Mouse (Mus musculus): ENCODE measurements around the gene Rpl9. TPM values are rescaled to one million over a fixed set of nuclear protein-coding genes. Genes with fewer than 3 reads are reported as not detected.

Rpl9 gene
- polyA plus RNA-seq (2011; ENCODE audit: insufficient read length, low read depth, missing spikeins): 888 and 993 TPM in 2 replicates

DNA sequence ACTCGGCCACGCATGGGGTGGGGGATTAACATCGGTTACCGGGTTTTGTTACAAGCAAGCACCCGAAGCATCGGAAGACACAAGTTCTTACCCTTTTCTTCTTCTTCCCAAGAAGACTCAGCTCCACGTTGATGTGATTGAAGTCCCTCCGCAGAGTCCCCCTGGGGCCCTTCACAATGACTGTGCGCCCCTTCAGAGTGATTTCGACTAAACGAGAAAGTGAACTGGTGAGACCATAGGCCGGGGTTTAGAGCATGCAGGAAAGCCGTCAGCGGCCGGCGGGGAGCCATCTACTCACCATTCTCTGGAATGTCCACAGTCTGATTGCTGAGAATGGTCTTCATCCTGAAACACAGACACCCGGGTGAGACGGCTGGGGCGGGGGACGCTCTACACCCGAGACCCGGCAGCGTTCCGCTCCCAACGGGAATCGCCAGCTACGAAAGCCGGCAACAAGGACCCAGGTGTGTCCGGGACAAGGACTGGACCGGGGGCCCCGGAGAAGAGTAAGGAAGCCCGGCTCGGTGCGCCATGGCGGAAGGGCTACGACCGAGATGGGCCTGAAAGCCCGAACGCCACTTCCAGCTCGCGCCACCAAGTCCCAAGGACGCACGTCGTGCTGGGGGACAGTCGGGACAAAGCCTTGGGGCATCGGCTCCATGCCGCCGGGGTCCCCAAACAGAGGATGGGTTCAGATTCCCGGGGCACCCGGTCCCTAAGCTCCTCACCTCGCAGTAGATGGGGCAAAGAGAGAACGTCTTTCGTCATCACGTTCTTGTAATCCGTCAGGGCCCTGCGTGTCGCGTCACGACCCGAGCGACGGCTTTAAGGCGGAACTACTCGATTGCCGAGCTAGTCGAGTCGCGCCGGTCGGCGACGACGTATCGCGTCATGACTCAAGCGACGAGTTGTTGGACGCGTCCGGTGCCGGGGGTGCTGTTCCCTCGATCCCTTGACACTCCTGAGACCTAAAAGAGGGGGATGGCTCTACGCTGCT, at the start of gene Rpl9, which contains the start of gene Lias:
Rpl9 (minus strand) TSS at position 797 of the 997 bp plus-strand sequence.
Lias (plus strand) TSS at position 850 of the 997 bp plus-strand sequence.
- Histone ChIP-seq H3K27ac (ENCODE audit: insufficient read depth, low read length) (peak within 1 kb of the TSS; percentile 36), H3K4me3 (ENCODE audit: insufficient read depth, low read length) (peak within 1 kb of the TSS; percentile 95), H3K4me1 (ENCODE audit: control insufficient read depth, insufficient read depth, low read length) (0 out of 2 replicates have a peak, but pooled peaks cover 6% of the 10 kb centered on the region)
- peak; percentile 96 for TF ChIP-seq POLR2A (IDR thresholded peaks at IDR 0.05; ENCODE audit: low read depth, low read length)
- TF ChIP-seq CTCF (IDR thresholded peaks at IDR 0.05; ENCODE audit: borderline replicate concordance, insufficient read depth, low read length): no peak

GRCm38 (mm10) chr5:65438041-65438440, 46.8 kb upstream of the Rpl9 start:
- TF ChIP-seq POLR2A (IDR thresholded peaks at IDR 0.05; ENCODE audit: low read depth, low read length): no peak
- no peak for TF ChIP-seq CTCF (IDR thresholded peaks at IDR 0.05; ENCODE audit: borderline replicate concordance, insufficient read depth, low read length)
- H3K4me1 ChIP-seq (ENCODE audit: control insufficient read depth, insufficient read depth, low read length): peaks cover 14% of the 10 kb centered on the region
- no peak overlapping the region for H3K4me3 ChIP-seq (ENCODE audit: insufficient read depth, low read length)
- no peak overlapping the region; the same call in 1 of the 2 replicates for H3K27ac ChIP-seq (ENCODE audit: insufficient read depth, low read length)

DNA sequence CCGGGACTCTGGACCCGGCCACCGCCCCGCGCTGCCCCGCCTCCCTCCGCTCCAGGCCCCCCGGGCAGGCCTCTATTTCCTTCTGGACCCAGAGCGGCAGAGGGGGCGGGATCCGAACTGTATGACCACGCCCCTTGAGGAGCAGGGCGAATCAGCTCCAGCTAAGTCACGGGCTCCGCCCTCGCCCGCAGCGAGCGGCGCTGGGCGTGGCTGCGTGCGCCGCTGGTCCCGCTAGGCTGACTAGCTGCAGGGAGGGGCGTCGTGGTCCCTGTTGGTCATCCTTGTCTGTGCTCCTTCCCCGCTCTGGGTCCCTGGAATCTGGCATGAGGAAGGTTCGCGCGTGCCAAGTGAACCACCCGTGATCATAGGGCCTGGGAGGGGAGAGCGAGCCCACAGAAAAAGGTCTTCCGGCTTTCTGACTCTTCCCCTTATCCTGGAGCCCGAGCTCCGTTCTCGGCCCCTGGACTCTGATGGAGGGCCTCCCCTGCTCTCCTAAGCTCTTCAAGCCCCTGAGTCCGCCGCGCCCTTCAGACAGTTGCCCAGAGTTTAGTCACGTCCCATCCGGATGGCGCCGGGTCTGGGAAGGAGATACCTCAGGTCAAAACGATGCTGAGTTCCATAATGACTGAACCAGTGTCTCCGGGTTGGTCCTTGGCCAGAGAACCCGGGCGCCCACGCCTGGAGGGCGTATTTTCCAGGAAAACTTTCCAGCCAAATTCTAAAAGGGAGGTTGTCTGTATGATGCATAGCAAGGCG, 44.7 kb upstream of the Rpl9 start, which contains the start of gene Ugdh:
Ugdh (minus strand) TSS at position 144 of the 756 bp plus-strand sequence.
- Histone ChIP-seq H3K4me3 (ENCODE audit: insufficient read depth, low read length) (peak within 1 kb of the TSS; percentile 86), H3K4me1 (ENCODE audit: control insufficient read depth, insufficient read depth, low read length) (peaks cover 14% of the 10 kb centered on the region), H3K27ac (ENCODE audit: insufficient read depth, low read length) (peak within 1 kb of the TSS; percentile 96)
- TF ChIP-seq CTCF (IDR thresholded peaks at IDR 0.05; ENCODE audit: borderline replicate concordance, insufficient read depth, low read length): no peak; the same call in 1 of the 2 replicates
- TF ChIP-seq POLR2A (IDR thresholded peaks at IDR 0.05; ENCODE audit: low read depth, low read length): peak; percentile 94

GRCm38 (mm10) chr5:65435363-65435805, 44.1 kb upstream of the Rpl9 start:
- H3K4me3 ChIP-seq (ENCODE audit: insufficient read depth, low read length): peak overlapping the region; percentile 86
- H3K27ac ChIP-seq (ENCODE audit: insufficient read depth, low read length): peak overlapping the region; percentile 69
- TF ChIP-seq POLR2A (IDR thresholded peaks at IDR 0.05; ENCODE audit: low read depth, low read length) (peak; percentile 95), CTCF (IDR thresholded peaks at IDR 0.05; ENCODE audit: borderline replicate concordance, insufficient read depth, low read length) (no peak)
- H3K4me1 ChIP-seq (ENCODE audit: control insufficient read depth, insufficient read depth, low read length): peaks cover 14% of the 10 kb centered on the region

DNA sequence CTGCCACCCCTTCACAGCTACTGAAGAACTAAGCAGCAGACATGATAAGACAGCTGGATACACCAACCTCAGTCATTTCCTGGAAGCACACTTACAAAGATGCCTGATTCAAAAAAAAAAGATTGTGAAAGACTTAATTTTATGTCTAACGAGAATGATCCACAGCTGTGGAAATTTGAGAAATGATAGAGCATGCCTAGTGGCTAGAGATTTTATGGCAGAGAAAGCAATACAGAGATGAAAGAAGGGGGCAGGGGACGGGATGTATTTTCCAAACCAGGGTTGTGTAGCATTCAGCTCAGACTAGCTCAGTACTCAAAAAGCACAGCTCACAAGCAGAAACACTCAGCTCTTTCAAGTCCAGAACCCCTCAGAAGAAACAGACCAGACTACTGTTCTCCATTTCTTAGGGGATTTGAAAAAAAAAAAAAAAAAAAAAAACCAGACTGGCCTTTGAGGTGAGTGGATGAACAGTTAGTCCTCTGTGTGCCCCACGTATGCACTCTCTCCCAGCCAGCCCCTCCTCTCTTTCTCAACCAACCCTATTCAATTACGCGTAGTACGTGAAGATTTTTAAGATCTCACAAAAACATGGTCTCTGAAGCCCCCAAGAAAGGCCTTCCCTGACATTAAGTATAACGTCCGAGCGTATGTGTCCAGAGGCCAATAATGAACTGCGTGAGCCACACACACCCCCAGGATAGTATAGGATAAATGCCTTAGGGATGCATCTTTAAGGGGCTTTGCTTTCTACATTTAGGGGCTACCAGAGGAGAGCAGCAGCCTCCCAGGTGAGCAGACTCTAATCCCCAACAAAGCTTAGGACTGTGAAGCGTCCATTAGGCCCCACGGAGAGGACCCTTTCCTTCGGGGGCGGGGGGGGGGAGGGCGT, 43.5 kb upstream of the Rpl9 start:
- Histone ChIP-seq H3K4me3 (ENCODE audit: insufficient read depth, low read length) (peak overlapping the region; percentile 86), H3K4me1 (ENCODE audit: control insufficient read depth, insufficient read depth, low read length) (peaks cover 14% of the 10 kb centered on the region), H3K27ac (ENCODE audit: insufficient read depth, low read length) (peak overlapping the region; percentile 69; the same call in 1 of the 2 replicates)
- TF ChIP-seq CTCF (IDR thresholded peaks at IDR 0.05; ENCODE audit: borderline replicate concordance, insufficient read depth, low read length) (no peak), POLR2A (IDR thresholded peaks at IDR 0.05; ENCODE audit: low read depth, low read length) (no peak)

GRCm38 (mm10) chr5:65429441-65429840, 38.2 kb upstream of the Rpl9 start:
- no peak overlapping the region for H3K27ac ChIP-seq (ENCODE audit: insufficient read depth, low read length)
- TF ChIP-seq POLR2A (IDR thresholded peaks at IDR 0.05; ENCODE audit: low read depth, low read length) (no peak), CTCF (IDR thresholded peaks at IDR 0.05; ENCODE audit: borderline replicate concordance, insufficient read depth, low read length) (no peak)
- H3K4me1 ChIP-seq (ENCODE audit: control insufficient read depth, insufficient read depth, low read length): no peaks in the 10 kb centered on the region; the same call in 1 of the 2 replicates
- no peak overlapping the region for H3K4me3 ChIP-seq (ENCODE audit: insufficient read depth, low read length)

DNA sequence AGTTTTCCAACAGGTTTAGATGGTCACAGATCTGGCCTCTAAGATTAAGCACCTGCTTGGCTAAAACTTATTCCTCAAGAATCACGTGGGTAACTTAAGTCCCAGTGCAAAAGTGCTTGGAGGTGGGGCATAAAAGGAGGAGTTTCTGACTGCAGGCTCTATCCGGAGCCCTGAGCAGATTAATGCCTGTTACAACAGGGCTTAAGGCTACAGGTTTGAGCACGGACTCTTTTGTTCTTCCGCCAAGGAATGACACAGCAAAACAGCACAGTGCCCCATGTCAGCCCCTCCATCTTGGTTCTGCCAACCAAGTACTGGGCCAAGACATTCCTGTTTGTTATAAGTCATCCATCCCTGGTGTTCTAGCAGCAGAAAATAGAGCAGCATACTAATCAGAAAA, 37.1 kb upstream of the Rpl9 start:
- H3K4me3 ChIP-seq (ENCODE audit: insufficient read depth, low read length): no peak overlapping the region
- TF ChIP-seq CTCF (IDR thresholded peaks at IDR 0.05; ENCODE audit: borderline replicate concordance, insufficient read depth, low read length) (no peak), POLR2A (IDR thresholded peaks at IDR 0.05; ENCODE audit: low read depth, low read length) (no peak)
- H3K27ac ChIP-seq (ENCODE audit: insufficient read depth, low read length): no peak overlapping the region
- no peaks in the 10 kb centered on the region; the same call in 1 of the 2 replicates for H3K4me1 ChIP-seq (ENCODE audit: control insufficient read depth, insufficient read depth, low read length)

DNA sequence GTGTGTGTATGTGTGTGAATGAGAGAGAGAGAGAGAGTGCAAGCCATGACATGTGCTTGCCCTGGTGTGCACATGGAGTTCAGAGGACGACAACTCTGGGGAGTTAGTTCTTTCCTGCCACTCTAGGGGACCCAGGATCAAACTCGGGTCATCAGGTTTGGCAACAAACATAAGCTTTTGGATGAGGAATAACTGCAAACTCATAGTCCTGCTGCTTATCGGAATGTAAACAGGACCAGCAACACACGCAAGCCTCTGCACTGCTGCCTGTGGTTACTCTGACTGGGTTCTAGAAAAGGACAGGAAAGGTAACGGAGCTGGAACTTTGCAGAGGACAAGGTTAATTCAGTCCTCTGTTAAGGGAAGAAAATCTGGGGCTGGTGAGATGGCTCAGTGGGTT, 34.0 kb upstream of the Rpl9 start:
- no peak overlapping the region for H3K4me3 ChIP-seq (ENCODE audit: insufficient read depth, low read length)
- no peak overlapping the region for H3K27ac ChIP-seq (ENCODE audit: insufficient read depth, low read length)
- no peak for TF ChIP-seq CTCF (IDR thresholded peaks at IDR 0.05; ENCODE audit: borderline replicate concordance, insufficient read depth, low read length)
- TF ChIP-seq POLR2A (IDR thresholded peaks at IDR 0.05; ENCODE audit: low read depth, low read length): no peak
- no peaks in the 10 kb centered on the region; the same call in 1 of the 2 replicates for H3K4me1 ChIP-seq (ENCODE audit: control insufficient read depth, insufficient read depth, low read length)
